Mouse (Mus musculus) small intestine, adult 2 months (tissue): Measurements from ENCODE around the gene Klf7.

Experiments
- CTCF ChIP-seq: fragments of 200-500 bp; IDR thresholded peaks from 2 replicates; pipeline ENCODE4 v1.5.1; 2012; ENCODE audit warnings: low read depth, mild to moderate bottlenecking, control low read depth, inconsistent platforms, low read length, moderate library complexity, mixed read lengths; ENCODE audit not compliant: insufficient replicate concordance, insufficient read length; ENCODE audit errors: extremely low read depth
- POLR2A ChIP-seq: fragments of 200-500 bp; IDR thresholded peaks from 2 replicates; pipeline ENCODE4 v1.6.1; 2012; ENCODE audit warnings: low read depth, mild to moderate bottlenecking, control low read depth, inconsistent platforms, low read length, moderate library complexity

GRCm38 (mm10) chr1:64035804-64036203 is 86.3 kb downstream of the Klf7 start:
- TF ChIP-seq POLR2A = no peak
- no peak for TF ChIP-seq CTCF
